Mouse (Mus musculus): Measurements from ENCODE around the gene Pld3. TPM values are rescaled to one million over a fixed set of nuclear protein-coding genes. Genes with fewer than 3 reads are reported as not detected.

The Pld3 gene
- polyA plus RNA-seq, 1 experiment from 2014 or later, result 107 TPM

GRCm38 (mm10) chr7:27490227-27490542 lies 62.8 kb downstream of the Pld3 start:
- Histone ChIP-seq H3K4me1 (replicated peaks) (peaks cover 22% of the 10 kb centered on the region; the same call in 1 of the 2 replicates), H3K9me3 (no peaks in the 10 kb centered on the region), H3K9ac (replicated peaks) (peak overlapping the region; percentile 44; the same call in 1 of the 2 replicates), H3K27ac (peak overlapping the region; percentile 44; the same call in 1 of the 2 replicates), H3K36me3 (no peaks in the 10 kb centered on the region), H3K27me3 (peaks cover 22% of the 10 kb centered on the region; the same call in 1 of the 2 replicates), H3K4me2 (replicated peaks) (peak overlapping the region; percentile 54), H3K4me3 (replicated peaks) (peak overlapping the region; percentile 34)
- no peak for ATAC-seq
- 49% methylated on average over 4 of the region's 4 CpGs for WGBS

GRCm38 (mm10) chr7:27489270-27489869 lies 63.6 kb downstream of the Pld3 start:
- no peak for ATAC-seq

GRCm38 (mm10) chr7:27487740-27488268 lies 65.2 kb downstream of the Pld3 start:
- 2% methylated on average over 13 of the region's 13 CpGs for WGBS
- H3K27ac ChIP-seq, result peak overlapping the region; percentile 86
- H3K4me1 ChIP-seq (replicated peaks), result peaks cover 22% of the 10 kb centered on the region; the same call in 1 of the 2 replicates
- H3K9ac ChIP-seq (replicated peaks), result peak overlapping the region; percentile 76; the same call in 1 of the 2 replicates
- no peaks in the 10 kb centered on the region for H3K36me3 ChIP-seq
- H3K27me3 ChIP-seq, result peaks cover 23% of the 10 kb centered on the region; the same call in 1 of the 2 replicates
- peak overlapping the region; percentile 59 for H3K4me2 ChIP-seq (replicated peaks)
- ATAC-seq, result no peak
- peak overlapping the region; percentile 69 for H3K4me3 ChIP-seq (replicated peaks)
- no peaks in the 10 kb centered on the region for H3K9me3 ChIP-seq

More at GRCm38 (mm10) chr7:27489270-27489869, 63.6 kb downstream of the Pld3 start:
- Histone ChIP-seq H3K9ac (replicated peaks) (0 out of 2 replicates have a peak overlapping the region, but pooled peaks have one; percentile 4), H3K27ac (no peak overlapping the region), H3K4me2 (replicated peaks) (0 out of 2 replicates have a peak overlapping the region, but pooled peaks have one; percentile 1), H3K9me3 (no peaks in the 10 kb centered on the region), H3K27me3 (peaks cover 23% of the 10 kb centered on the region; the same call in 1 of the 2 replicates), H3K4me3 (replicated peaks) (no peak overlapping the region), H3K4me1 (replicated peaks) (peaks cover 22% of the 10 kb centered on the region; the same call in 1 of the 2 replicates), H3K36me3 (no peaks in the 10 kb centered on the region)
- 87% methylated on average over 25 of the region's 25 CpGs for WGBS

GRCm38 (mm10) chr7:27486770-27487697 lies 66.0 kb downstream of the Pld3 start, which contains the start of gene Sertad1:
Gene Sertad1, plus strand, starts transcription at chr7:27486910.
- peak within 1 kb of the TSS; percentile 76 for H3K9ac ChIP-seq (replicated peaks)
- H3K4me3 ChIP-seq (replicated peaks), result peak within 1 kb of the TSS; percentile 69
- peaks cover 22% of the 10 kb centered on the region; the same call in 1 of the 2 replicates for H3K4me1 ChIP-seq (replicated peaks)
- peak within 1 kb of the TSS; percentile 86 for H3K27ac ChIP-seq
- peak within 1 kb of the TSS; percentile 59 for H3K4me2 ChIP-seq (replicated peaks)
- ATAC-seq, result peak; percentile 98
- H3K36me3 ChIP-seq, result no peaks in the 10 kb centered on the region
- H3K9me3 ChIP-seq, result no peaks in the 10 kb centered on the region
- WGBS, result under 1% methylated on average over 80 of the region's 80 CpGs
- peaks cover 23% of the 10 kb centered on the region; the same call in 1 of the 2 replicates for H3K27me3 ChIP-seq

GRCm38 (mm10) chr7:27486102-27486769 lies 66.8 kb downstream of the Pld3 start:
- Histone ChIP-seq H3K27me3 (peaks cover 23% of the 10 kb centered on the region; the same call in 1 of the 2 replicates), H3K9me3 (no peaks in the 10 kb centered on the region), H3K9ac (replicated peaks) (peak overlapping the region; percentile 49; the same call in 1 of the 2 replicates), H3K27ac (peak overlapping the region; percentile 86; the same call in 1 of the 2 replicates), H3K4me1 (replicated peaks) (peaks cover 30% of the 10 kb centered on the region), H3K36me3 (no peaks in the 10 kb centered on the region), H3K4me3 (replicated peaks) (peak overlapping the region; percentile 69), H3K4me2 (replicated peaks) (peak overlapping the region; percentile 59)
- WGBS, result 6% methylated on average over 13 of the region's 13 CpGs
- peak; percentile 28 for ATAC-seq

- H3K4me1 ChIP-seq (replicated peaks), result peaks cover 29% of the 10 kb centered on the region
- ATAC-seq, result no peak
- WGBS, result 88% methylated on average over 4 of the region's 4 CpGs
- H3K4me2 ChIP-seq (replicated peaks), result no peak overlapping the region
- H3K4me3 ChIP-seq (replicated peaks), result no peak overlapping the region
- H3K9me3 ChIP-seq, result no peaks in the 10 kb centered on the region
- no peaks in the 10 kb centered on the region for H3K36me3 ChIP-seq
- no peak overlapping the region for H3K9ac ChIP-seq (replicated peaks)
- peaks cover 9% of the 10 kb centered on the region; the same call in 1 of the 2 replicates for H3K27me3 ChIP-seq
- no peak overlapping the region for H3K27ac ChIP-seq
Observed at GRCm38 (mm10) chr7:27483860-27484259, 69.2 kb downstream of the Pld3 start.

Other genes with a start within 250 kb of the Pld3 start
- gene Ltbp4, start 215.5 kb downstream of the Pld3 start, polyA plus RNA-seq (2015; fragmentation: Nextera tagmentation; extraction: Ambion mirVana), result 8.0 and 9.1 TPM in 2 replicates
- gene Shkbp1, start 197.2 kb downstream of the Pld3 start, polyA plus RNA-seq (2015; fragmentation: Nextera tagmentation; extraction: Ambion mirVana), result 67.2 and 84.3 TPM in 2 replicates
- 0.53 TPM in 1 of 2 replicates, not detected in the other for gene Gm20479, start 195.8 kb downstream of the Pld3 start, polyA plus RNA-seq (2015; fragmentation: Nextera tagmentation; extraction: Ambion mirVana)
- 1.1 and 2.2 TPM in 2 replicates for gene Sptbn4, start 105.5 kb downstream of the Pld3 start, polyA plus RNA-seq (2015; fragmentation: Nextera tagmentation; extraction: Ambion mirVana)
- gene Blvrb, start 105.2 kb downstream of the Pld3 start, polyA plus RNA-seq (2015; fragmentation: Nextera tagmentation; extraction: Ambion mirVana), result 14.8 and 16.1 TPM in 2 replicates
- 12.4 and 12.6 TPM in 2 replicates for gene Sertad3, start 79.5 kb downstream of the Pld3 start, polyA plus RNA-seq (2015; fragmentation: Nextera tagmentation; extraction: Ambion mirVana)
- 8.2 and 8.5 TPM in 2 replicates for gene Sertad1, start 66.3 kb downstream of the Pld3 start, polyA plus RNA-seq (2015; fragmentation: Nextera tagmentation; extraction: Ambion mirVana)
- 1.2 and 1.6 TPM in 2 replicates for gene Prx, start 53.9 kb downstream of the Pld3 start, polyA plus RNA-seq (2015; fragmentation: Nextera tagmentation; extraction: Ambion mirVana)
- 0.37 and 0.52 TPM in 2 replicates for gene Hipk4, start 30.0 kb downstream of the Pld3 start, polyA plus RNA-seq (2015; fragmentation: Nextera tagmentation; extraction: Ambion mirVana)
- 34.6 and 36.6 TPM in 2 replicates for gene 2310022A10Rik, start within 50 bp of the Pld3 start, polyA plus RNA-seq (2015; fragmentation: Nextera tagmentation; extraction: Ambion mirVana)
- 64.3 and 67.4 TPM in 2 replicates for gene Akt2, start 38.3 kb upstream of the Pld3 start, polyA plus RNA-seq (2015; fragmentation: Nextera tagmentation; extraction: Ambion mirVana)
- 37.0 and 40.5 TPM in 2 replicates for gene Ttc9b, start 100.7 kb upstream of the Pld3 start, polyA plus RNA-seq (2015; fragmentation: Nextera tagmentation; extraction: Ambion mirVana)
- gene Map3k10, start 121.4 kb upstream of the Pld3 start, polyA plus RNA-seq (2015; fragmentation: Nextera tagmentation; extraction: Ambion mirVana), result 11.0 and 12.7 TPM in 2 replicates
- gene Zfp607b, start 136.1 kb upstream of the Pld3 start, polyA plus RNA-seq (2015; fragmentation: Nextera tagmentation; extraction: Ambion mirVana), result 12.8 and 13.2 TPM in 2 replicates
- gene Zfp60, start 178.2 kb upstream of the Pld3 start, polyA plus RNA-seq (2015; fragmentation: Nextera tagmentation; extraction: Ambion mirVana), result 142 and 143 TPM in 2 replicates